Mouse (Mus musculus) stomach, postnatal 0 days (tissue): ENCODE measurements at regions not wholly inside any gene's neighbourhood (a gene's known extent, or its start where the extent isn't known, plus 50 kb on each side); places are given as distances from the start of the nearest gene placed in this dataset.

Experiments used
- CTCF ChIP-seq: IDR thresholded peaks from 2 replicates; pipeline ENCODE4 v1.5.1; 2016; ENCODE audit warnings: antibody characterized with exemption, low read depth, mild to moderate bottlenecking, moderate library complexity
- EP300 ChIP-seq: optimal IDR thresholded peaks from 2 replicates; pipeline ENCODE3; 2016; ENCODE audit warnings: antibody characterized with exemption

DNA sequence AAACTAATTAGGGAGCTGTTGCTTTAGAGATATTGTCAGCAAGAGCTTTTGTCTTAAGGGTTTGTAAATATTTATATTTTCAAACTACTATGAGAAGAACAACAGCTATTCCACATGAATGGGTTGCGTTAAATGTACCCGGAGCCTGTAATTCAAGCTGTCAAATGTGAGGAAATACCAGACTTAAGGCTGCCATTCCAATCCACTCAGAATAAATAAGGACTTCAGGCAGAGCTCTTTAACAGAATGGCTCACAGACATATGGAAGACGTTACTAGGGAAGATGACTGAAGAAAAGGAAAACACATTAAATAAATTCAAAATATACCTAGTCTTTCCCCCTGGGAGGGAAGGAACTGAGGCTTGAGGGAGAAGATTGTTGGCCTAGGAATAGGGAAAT lies 400.7 kb upstream of the Pappa start:
- TF ChIP-seq CTCF (no peak), EP300 (no peak)
